Mouse (Mus musculus) thymus, postnatal 14 days (tissue): Measurements from ENCODE around the gene Eya3.
"Not testable (repeated sequence)": the region's sequence is repeated elsewhere in the genome, so short reads cannot be mapped to it uniquely, and the experiment has no call there.

Source experiments
- DNase-seq: peaks from one replicate; pipeline ENCODE4 v3.0.0; 2021

The Eya3 gene

DNA sequence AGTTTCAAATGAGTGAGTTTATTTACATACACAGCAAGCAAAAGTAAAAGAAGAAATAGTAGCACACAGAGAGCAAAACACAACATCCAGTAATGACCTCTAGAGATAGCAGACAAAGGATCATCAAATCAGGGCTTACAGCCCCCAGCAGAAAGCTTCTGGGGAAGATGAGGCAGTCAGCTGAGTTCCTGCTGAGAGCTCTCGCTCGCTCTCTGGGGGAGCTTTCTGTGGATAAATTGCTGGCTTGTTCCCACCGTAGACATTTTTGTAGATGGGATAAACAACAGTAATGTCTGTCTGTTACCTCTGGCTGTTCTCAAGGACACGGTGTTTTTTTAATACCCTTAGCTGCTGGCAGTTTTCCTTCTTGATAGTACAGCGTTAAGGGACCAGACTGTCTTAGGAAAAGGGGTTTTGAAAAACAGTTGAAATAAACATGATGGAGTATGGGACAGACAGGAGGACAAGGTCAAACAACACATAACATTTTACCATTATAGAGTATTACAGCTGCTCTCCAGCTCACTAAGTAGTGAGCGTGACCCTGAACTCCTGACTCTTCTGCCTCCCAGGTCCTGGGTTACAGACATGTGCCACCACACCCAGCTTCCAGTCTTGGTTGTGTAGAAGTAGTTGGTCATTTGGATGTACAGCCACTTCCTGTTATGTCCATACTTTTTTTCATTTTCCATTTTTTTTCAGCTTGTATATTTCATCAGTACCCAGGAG is 10.6 kb downstream of the Eya3 start:
- no peak for DNase-seq

DNA sequence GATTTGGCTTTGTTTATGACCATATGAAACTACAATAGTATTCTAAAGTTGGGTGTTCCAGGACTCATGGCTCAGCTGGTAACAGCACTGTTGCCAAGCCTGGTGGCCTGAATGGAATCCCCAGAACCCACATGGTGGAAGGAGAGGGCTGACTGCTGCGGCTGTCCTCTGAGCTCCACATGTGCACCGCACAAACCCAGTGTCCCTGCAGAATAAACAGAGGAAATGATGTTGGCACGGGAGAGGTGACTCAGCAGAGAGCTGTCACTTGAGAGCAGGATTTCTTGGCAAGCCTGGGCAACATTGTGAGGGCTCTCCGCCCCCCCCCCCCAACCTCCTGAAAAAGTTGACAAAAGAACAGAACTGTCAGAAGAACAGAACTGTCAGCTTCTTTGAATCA is 14.1 kb downstream of the Eya3 start:
- DNase-seq = peak; percentile 7

DNA sequence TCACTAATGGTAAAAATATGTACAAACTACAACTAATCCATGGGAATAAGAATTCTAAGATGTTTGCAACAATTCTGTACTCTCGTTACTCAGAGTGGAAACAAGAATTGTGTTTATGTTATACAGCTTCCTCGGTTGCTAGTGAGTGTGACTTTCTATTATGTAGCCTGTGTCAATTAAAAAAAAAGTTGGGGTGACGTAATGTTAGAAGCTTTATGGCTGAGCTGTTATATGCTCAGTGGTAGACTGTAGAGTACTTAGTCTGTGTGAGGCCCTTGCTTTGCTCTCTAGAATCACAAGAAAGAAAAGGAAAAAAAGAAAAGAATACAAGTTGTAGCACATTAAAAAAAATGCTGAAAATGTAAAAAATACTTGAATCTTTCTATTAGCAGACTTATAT is 15.0 kb downstream of the Eya3 start:
- no peak for DNase-seq

DNA sequence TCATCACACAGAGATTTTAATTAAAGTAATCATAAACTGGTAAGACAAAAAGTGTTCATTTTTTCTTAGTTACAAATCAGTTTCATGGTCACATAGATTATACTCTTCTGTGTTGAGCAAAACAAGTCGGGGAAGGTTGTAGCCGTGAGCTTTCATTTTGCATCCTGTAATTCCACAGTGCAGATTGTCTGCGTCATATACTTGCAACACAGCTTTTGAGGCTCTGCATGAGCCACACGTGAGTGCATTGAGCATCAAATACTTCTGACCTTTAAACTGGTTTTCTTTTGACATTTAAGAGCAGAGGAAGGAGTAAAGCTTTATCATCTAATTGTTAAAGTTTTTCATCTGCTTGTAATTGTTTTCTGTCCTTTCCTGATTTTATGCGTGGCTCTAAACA is 16.5 kb downstream of the Eya3 start:
- no peak for DNase-seq

DNA sequence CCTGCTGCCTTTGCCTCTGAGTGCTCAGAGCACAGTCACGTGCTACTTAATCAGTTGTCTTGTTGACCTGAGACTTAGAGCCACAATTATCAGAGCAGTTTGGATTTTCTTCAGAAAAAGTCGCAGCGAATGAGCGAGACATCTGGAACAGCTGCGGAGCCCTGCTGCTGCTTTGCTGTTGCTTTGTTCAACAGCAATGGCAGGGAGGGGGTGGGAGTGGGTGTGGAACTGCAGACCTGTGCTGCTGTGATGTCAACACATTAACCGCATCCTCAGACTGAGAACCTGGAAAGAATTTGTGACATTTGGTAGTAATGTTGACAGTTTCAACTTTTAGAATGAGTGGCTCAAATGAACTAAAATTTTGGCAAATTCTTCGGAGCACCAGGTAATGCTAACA is 20.3 kb downstream of the Eya3 start:
- DNase-seq = no peak

DNA sequence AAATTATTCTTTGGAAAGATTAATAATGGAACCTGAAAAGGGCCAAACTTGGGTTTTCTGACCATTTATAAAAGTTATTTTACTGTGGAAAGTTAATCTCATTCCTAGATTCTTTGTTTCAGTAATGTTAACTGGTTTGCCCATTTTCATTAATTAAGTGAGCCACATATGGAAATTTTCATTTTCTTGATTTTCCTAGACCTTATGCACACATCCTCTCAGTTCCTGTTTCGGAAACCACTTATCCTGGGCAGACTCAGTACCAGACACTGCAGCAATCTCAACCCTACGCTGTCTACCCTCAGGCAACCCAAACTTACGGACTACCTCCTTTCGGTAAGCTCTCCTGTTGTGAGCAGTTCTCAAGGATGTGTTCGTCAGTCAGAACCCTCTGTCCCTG is 33.9 kb downstream of the Eya3 start:
- no peak for DNase-seq

DNA sequence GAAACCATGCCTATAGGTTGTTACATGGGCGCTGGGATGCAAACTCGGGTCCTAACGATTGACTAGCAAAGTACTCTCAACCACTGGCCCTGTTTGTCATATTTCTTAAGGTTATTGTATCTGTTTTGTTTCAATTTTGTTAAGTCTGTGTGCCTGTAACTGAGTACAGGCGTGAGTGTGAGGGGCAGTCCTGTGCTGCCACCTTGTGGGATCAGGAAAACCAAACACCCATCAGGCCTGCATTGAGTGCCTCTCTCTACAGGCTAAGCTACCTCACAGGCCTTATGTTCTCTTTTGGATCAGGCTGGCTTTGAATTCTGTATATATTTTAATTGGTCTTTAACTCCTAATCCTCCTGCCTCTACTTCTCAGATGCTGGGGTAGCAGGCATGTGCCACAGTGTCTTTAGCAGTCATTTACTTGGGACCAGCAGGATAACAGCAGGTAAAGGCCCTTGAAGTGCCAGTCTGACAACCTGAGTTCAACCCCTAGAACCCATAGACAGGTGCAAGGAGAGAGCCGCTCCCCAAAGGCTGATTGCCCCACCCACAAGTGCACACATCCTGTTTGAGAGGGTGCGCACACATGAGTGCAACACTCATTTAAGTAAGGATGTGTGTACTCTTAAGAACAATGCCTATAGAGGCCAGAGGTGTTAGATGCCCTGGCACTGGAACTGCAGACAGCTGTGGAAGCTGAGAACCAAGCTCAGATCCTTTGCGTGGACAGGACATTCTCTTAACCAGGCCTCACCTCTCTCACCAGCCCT is 38.2 kb downstream of the Eya3 start:
- DNase-seq = peak; percentile 32

DNA sequence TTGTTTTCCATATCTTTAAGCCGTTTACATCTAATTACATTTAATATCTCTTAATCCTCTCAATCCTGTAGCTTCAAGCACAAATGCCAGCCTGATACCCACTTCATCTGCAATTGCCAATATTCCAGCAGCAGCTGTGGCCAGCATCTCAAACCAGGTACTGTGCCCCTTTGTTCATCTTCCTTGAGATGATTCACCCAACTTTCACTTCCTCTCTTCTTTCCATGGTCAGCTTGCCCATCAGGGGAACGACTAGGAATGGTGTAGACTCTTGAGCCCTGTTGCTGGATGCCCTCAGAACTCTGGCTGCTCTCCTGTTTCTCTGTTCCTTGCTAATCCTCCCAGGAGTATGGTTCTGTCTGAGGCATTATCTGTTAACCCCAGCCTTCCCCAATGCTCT is 50.8 kb downstream of the Eya3 start:
- no peak for DNase-seq

DNA sequence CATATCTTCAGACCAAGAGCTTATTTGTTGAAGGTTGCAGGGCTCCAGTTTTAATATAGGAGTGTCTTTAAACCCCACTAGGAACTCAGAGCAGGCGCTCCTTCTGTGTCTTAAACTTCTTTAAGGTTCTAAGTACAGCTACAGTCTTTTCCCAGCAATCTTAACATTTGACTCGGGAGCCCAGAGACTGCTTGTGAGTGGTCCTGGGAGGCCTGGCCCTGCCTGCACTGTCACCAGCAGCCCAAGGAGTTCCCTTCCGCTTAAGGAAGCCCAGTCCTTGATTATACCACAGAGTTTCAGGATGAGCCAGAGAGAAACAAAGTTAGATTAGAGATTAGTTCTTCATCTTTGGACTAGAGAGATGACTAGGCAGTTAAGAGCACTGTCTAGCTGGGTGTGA is 54.6 kb downstream of the Eya3 start:
- no peak for DNase-seq

DNA sequence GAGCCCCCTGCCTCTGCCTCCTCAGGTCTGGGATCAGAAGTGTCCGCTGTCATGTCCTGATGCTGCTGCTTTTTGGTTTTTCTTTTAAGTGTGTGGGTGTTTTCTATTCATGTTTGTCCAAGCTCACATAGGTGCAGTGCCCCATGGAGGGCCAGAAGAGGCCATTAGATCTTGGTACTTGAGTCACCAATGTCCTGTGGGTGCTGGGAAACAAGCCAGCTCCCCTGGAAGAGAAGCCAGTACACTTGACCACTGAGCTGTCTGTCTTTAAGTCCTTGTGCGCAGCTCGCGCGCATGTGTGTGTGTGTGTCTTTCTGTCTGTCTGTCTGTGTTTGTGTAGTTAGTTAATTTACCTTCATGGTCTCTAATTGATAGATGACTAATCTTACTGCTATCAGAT is 63.3 kb downstream of the Eya3 start:
- DNase-seq = no peak

DNA sequence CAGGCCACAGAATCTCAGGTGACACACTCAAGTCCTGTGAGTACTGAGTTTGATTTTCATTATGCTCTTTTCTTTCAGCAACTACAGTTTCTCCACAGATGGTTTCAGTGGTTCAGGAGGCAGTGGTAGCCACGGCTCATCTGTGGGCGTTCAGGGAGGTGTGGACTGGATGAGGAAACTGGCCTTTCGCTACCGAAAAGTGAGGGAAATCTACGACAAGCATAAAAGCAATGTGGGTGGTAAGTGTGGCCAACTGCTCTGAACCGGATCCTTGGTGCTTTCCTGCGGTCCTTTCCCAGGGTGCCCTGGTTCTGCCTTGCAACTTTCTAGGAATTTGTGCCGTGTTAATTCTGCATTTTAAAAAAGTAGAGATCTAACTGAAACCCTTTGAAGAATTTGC is 68.1 kb downstream of the Eya3 start:
- DNase-seq = no peak

DNA sequence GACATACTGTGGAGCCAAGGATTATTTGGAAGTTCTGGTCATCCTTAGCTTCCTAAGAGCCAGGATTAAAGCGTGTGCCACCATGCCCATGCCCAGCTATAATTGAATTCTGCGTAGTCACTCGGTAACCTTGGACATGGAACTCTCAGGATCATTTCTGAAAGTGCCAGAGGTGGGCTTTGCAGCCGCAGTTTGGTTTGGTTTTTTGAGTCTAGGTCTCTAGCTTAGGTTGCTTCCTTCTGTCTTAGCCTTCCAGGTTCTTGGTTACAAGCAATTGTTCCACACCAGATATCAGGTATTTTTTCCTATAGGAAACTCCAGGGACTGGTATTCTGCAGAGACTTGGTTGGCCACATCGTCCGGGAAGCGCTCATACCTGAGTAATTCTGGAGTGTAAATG is 74.4 kb downstream of the Eya3 start:
- no peak for DNase-seq

DNA sequence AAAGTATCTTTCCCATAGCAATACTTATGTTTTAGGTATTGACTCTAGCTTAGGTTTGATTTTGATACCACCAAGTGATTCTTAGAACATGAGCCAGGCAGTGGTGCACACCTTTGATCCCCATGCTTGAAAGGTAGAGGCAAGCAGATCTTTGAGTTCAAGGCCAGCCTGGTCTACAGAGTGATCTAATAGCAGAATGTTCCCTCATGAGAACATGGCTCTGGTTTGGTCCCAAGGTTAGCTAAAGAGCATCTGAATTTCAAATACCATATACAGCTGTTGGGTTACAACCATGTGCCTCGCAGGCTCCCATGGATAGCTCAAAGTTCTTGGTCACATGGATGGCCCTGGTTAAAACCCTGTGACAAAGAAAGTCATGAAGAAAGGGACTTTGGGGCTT is 79.5 kb downstream of the Eya3 start:
- no peak for DNase-seq

DNA sequence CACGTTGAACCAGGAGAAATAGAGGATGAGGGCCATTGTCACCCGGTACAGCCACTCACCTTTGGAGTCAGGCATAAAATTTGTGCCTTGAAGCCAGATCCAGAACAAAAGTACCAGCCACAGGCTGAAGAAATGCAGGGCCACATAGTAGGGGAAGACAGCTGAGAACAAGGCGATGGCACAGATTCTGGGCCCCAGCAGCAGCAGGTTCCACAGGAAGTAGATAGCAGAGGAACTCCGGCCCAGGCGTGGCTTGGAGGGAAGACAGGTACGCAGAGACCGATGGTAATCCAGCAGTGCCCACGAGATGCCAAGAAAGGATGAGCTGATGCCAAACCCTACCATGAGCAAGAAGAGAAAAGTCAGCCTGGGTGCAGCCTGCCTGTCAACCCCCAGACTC is 89.4 kb downstream of the Eya3 start:
- DNase-seq = no peak

DNA sequence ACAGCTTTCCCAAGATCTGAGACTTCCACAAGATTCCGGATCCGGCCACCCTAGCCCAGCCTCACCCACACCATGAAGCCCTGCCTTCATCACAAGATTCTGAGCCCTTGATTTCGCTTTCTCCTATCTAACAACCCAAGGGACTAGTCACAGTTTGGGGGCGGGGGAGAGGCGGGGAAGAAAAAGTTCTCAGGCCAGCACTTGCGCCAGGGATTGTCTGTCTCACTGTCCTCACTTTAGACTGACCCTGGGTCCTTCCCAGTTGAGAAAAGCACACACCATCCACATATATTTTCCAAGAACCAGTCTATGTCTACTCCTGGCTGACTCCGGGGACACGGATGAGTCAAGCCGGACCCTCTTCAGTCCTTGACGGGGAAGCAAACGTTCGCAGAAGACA is 92.8 kb downstream of the Eya3 start:
- no peak for DNase-seq

DNA sequence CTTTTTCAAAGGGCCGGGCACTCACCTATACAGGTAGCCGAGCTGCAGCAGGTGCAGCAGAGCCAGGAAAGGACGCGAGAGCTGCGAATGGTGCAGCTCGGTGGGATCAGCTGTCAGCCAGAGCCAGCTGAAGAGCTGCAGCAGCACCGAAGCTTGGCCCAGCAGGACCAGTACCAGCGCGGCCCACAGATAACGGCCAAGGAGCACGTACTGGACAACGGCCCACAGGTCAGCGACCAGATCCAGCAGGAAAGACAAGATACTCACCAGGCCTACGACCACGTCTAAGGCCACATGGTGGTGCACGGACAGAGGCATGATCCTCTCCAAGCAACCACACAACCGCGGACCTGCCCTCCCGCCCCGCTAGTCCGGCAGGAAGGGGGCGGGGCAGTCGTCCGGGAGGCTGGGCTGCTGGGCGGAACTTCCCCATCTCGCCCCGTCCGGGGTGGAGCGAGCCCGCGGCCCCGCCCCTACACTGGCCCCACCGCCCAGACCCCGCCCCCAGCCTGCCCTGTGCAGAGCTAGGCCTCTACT is 93.4 kb downstream of the Eya3 start, which contains the start of gene Xkr8:
Gene Xkr8 (minus strand): TSS at position 399 of the 537 bp plus-strand sequence.
- DNase-seq = peak; percentile 91

DNA sequence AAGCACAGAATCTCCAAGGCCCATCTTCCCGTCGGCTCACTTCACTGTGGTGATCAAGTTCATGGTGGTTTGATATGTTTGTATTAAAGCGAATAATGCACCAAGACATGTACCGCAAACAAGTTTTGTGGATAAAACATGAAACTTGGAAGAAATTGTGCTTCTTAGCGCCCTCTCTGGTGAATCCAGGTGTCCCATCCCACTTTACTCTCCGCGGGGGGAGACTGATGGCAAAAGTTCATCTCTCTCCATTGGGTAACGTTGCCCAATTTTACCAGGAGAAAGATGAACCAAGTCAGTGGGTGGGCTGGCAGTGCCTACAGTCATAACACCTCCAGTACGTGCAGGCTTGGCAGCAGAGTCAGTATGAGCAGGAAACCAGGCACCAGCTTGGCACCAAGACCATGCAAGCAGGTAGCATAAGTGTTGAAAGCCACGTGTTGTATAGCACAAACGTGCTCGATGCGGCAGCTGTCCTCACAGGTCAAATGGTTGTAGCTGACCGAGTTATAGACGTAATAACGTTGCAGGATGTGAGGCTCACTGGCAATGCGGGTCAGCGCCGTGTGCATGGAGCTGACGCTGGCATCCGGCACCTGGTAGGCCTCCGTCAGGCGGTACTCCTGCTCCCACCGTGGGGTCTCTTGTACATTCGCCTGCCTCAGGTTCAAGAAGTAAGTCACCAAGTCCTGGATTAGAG is 94.4 kb downstream of the Eya3 start:
- DNase-seq = no peak

DNA sequence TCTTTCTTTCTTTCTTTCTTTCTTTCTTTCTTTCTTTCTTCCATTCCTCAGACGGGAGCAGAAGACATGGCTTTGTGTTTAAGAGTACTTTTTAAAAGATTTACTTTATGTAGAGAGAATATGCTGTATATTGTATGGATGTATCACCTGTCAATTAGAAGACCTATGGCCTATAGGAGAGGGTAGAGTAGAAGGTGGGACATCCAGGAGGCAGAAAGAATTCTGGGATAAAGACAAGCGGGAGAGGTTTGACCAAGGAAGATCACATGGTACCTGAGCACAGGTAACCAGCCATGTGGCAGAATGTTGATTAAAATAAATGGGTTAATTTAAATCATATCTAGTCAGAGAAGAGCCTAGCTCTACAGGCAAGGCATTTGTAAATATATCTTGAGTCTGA is 96.0 kb downstream of the Eya3 start:
- no peak for DNase-seq

DNA sequence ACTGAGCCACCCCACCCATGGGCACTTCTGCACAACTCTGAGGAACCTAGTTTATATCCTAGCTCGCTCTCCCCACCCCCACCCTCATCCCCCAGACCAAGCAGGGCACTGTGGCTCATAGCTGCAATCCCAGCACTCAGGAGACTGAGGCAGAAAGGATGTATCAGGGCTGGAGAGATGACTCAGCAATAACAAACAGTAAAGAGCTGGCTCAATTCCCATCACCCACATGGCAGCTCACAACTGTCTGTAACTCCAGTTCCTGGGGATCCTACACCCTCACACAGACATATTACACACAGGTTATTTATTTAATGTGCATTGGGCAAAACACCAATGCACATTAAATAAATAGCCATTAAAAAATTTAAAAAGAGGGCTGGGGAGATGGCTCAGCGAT is 96.6 kb downstream of the Eya3 start:
- DNase-seq = no peak

DNA sequence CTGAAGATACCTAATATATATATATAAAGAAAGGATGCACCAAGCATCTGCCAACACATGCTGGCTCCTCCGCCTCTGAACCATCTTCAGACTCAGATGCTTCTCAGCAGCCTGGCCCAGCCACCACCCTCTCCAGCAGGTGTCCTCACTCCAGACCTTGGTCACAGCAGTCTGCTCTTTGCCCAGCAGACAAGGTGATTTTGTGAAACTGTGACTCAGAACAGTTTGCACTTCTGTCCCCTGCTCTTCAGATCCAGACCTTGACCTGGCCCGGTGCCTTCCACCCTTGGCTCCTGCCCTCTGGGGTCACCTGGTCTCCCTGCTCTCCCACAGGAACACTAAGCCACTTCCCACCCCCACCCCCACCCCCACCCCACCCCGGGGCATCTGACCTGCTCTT is 97.1 kb downstream of the Eya3 start:
- no peak for DNase-seq

DNA sequence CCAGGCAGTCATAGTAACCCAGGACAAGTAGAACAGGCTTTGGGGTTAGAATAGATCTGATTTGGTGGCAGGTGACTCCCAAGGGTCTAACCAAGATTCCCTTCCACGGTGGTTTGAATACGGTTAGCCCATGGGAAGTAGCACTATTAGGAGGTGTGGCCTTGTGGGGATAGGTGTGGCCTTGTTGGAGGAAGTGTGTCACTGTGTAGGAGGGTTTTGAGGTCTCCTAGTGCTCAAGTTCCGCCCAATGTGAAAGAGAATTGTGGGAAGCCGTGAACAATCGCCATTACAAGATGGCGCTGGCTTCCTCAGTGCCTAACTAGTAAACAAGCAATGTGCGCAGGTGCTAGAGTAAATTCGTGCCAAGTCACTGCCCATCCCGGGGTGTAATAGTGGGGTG is 98.4 kb downstream of the Eya3 start:
- not testable (repeated sequence) for DNase-seq

DNA sequence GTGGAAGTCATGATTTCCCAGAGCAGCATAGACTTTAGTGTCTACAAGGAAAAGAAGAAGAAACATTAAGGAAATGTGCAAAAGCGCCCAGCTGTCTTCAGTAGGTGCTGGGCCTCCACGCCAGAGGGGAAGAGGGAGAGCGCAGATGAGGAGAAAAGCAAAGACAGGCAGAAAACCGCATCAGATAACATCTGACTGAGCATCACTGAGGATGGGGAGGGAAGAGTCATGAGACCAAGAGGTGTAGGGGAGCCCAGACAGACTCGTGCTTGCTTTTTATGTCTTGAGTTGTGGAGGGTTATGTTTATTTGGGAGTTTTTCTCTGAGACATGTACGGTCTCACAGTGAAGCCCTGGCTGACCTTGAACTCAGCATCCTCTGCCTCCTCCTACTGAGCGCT is 102.7 kb downstream of the Eya3 start:
- DNase-seq = no peak

DNA sequence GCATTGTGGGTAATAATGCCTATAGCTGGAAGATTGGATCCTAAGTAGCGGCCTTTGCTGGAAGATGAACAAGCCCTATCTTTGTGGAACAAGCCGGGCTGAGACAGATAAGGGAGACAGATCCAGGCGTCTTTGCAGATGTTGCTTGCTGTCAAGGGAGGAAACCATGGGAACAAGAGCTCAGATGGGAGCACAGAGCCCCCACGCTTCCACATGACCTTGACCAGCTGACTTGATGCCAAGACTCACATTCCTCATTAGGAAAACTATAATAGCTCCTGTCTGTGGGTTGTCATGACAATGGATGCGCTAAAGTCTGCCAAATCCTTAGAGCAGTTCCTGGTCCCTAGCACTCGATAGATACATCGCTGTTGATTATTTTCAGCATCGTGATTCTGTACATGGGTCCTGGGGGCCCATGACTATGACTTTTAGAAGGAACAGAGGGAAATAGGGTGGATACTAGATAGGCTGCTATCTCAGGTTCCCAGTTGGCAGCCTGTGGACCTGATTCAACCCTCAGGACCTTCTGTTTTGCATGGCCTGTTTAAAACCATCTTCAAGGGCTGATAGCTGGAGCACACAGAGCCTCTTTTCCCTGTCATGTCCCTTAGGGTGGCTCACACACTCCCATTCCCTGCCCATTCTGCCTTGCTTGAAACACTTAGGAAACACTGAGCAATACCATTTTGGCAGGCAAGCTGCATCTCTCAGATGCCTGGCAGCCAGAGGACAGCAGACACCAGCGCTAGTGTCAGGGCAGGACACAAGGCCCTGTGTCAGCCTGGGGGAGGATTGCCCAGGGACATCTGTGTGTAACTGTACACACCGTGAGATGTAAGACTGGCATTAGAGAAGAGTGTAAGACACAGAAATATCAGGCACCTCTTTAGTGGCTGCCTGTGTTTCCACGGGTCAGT is 105.5 kb downstream of the Eya3 start:
- no peak for DNase-seq
